Mouse (Mus musculus) midbrain, embryonic 14.5 days (tissue): ENCODE measurements around the gene Prap1. TPM values are rescaled to one million over a fixed set of nuclear protein-coding genes. Genes with fewer than 3 reads are reported as not detected.

ENCODE experiments used
- ATAC-seq: fragments of 200-750 bp; cut with Nextera tagmentation; 2 replicates; pipeline ENCODE4 v1.8.0; 2017; ENCODE audit warnings: moderate number of reproducible peaks, moderate library complexity; ENCODE audit not compliant: low FRiP score, low TSS enrichment
- DNase-seq: peaks from one replicate; pipeline ENCODE4 v3.0.0-alpha.2; 2015
- H3K27ac ChIP-seq: fragments of 300-500 bp; sonication (generic); replicated peaks from 2 replicates; pipeline ENCODE4 v1.5.1; 2014; ENCODE audit warnings: mild to moderate bottlenecking, low read depth, low read length, moderate library complexity
- H3K27me3 ChIP-seq: fragments of 300-500 bp; sonication (generic); 2 replicates; pipeline ENCODE4 v1.6.1; 2014; ENCODE audit warnings: low read length, control low read depth, mixed read lengths; ENCODE audit not compliant: control insufficient read depth, insufficient read depth
- H3K36me3 ChIP-seq: fragments of 300-500 bp; sonication (generic); 2 replicates; pipeline ENCODE4 v1.6.1; 2014; ENCODE audit warnings: low read length, control low read depth; ENCODE audit not compliant: control insufficient read depth, insufficient read depth
- H3K4me1 ChIP-seq: fragments of 300-500 bp; sonication (generic); 2 replicates; pipeline ENCODE4 v1.6.1; 2014; ENCODE audit warnings: mild to moderate bottlenecking, antibody characterized with exemption, low read length, control low read depth; ENCODE audit not compliant: control insufficient read depth, insufficient read depth
- H3K4me2 ChIP-seq: fragments of 300-500 bp; sonication (generic); 2 replicates; pipeline ENCODE4 v1.6.1; 2014; ENCODE audit warnings: mild to moderate bottlenecking, low read length, moderate library complexity
- H3K4me3 ChIP-seq: fragments of 300-500 bp; sonication (generic); replicated peaks from 2 replicates; pipeline ENCODE4 v1.5.1; 2014; ENCODE audit warnings: low read depth, low read length
- H3K9ac ChIP-seq: fragments of 300-500 bp; sonication (generic); replicated peaks from 2 replicates; pipeline ENCODE4 v1.6.1; 2014; ENCODE audit warnings: mild to moderate bottlenecking, low read length, moderate library complexity
- H3K9me3 ChIP-seq: fragments of 300-500 bp; sonication (generic); 2 replicates; pipeline ENCODE4 v1.6.1; 2016; ENCODE audit warnings: low read length, control low read depth, mixed read lengths; ENCODE audit not compliant: control insufficient read depth
- WGBS: fragments of 180-500 bp; shearing (Covaris S2); extraction: QIAGEN DNeasy Blood & Tissue Kit; methylation state at CpG from one replicate; pipeline ENCODE4 v1.1.7; 2014; 5-methylcytosine and 5-hydroxymethylcytosine counted together
- polyA plus RNA-seq: library from polyadenylated mRNA; unstranded; fragments of >200 nt; fragmentation: Nextera tagmentation; extraction: Ambion mirVana; gene quantifications from 2 replicates; pipeline ENCODE4 v1.2.1, GENCODE M21; 2014

Prap1 gene
- not detected in 2 replicates for polyA plus RNA-seq

GRCm38 (mm10) chr7:140092924-140093528 lies at the start of gene Prap1:
Prap1 (plus strand) TSS chr7:140093395.
- Histone ChIP-seq H3K4me3 (no peak within 1 kb of the TSS), H3K27ac (no peak within 1 kb of the TSS), H3K9ac (no peak within 1 kb of the TSS), H3K9me3 (no peaks in the 10 kb centered on the region), H3K27me3 (no peaks in the 10 kb centered on the region), H3K36me3 (no peaks in the 10 kb centered on the region), H3K4me2 (no peak within 1 kb of the TSS), H3K4me1 (no peaks in the 10 kb centered on the region)
- ATAC-seq, result no peak
- DNase-seq, result no peak
- WGBS, result 71% methylated on average over 5 of the region's 5 CpGs

GRCm38 (mm10) chr7:140045546-140045945 lies 47.6 kb upstream of the Prap1 start:
- DNase-seq, result no peak
- 75% methylated on average over 4 of the region's 4 CpGs for WGBS
- Histone ChIP-seq H3K36me3 (peaks cover 5% of the 10 kb centered on the region), H3K27ac (no peak overlapping the region), H3K27me3 (peaks cover 66% of the 10 kb centered on the region), H3K4me2 (no peak overlapping the region), H3K4me3 (no peak overlapping the region), H3K9me3 (no peaks in the 10 kb centered on the region), H3K4me1 (peaks cover 19% of the 10 kb centered on the region; the same call in 1 of the 2 replicates), H3K9ac (no peak overlapping the region)
- ATAC-seq, result no peak

DNA sequence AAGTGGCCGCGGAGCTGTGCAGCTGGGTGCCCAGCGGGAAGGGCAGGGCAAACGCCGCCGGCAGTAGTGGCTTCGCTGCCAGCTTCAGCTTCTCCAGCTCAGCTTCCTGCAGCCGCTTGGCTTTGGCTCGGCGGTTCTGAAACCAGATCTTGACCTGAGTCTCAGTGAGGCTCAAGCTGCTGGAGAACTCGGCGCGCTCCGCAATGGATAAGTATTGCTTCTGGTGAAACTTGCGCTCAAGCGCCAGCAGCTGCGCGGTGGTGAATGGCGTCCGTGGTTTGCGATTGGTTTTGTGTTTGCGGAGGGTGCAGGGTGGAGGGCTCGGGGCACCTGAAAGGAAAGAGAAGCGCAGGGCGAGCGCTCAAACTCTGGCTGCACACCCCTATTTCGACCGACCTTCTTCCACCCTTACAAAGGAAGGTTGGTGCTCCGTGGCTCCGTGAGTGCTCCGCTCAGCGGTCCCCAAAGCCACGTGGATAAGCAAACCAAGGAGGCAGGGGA lies 45.3 kb upstream of the Prap1 start:
- peak overlapping the region; percentile 34 for H3K4me3 ChIP-seq
- peak; percentile 61 for DNase-seq
- no peak overlapping the region; the same call in 1 of the 2 replicates for H3K9ac ChIP-seq
- no peaks in the 10 kb centered on the region for H3K36me3 ChIP-seq
- peaks cover 90% of the 10 kb centered on the region for H3K27me3 ChIP-seq
- no peak for ATAC-seq
- H3K27ac ChIP-seq, result no peak overlapping the region
- no peaks in the 10 kb centered on the region for H3K9me3 ChIP-seq
- H3K4me2 ChIP-seq, result peak overlapping the region; percentile 53
- peaks cover 19% of the 10 kb centered on the region; the same call in 1 of the 2 replicates for H3K4me1 ChIP-seq
- WGBS, result under 1% methylated on average over 33 of the region's 33 CpGs

GRCm38 (mm10) chr7:140048361-140049114 lies 44.7 kb upstream of the Prap1 start, which contains the start of gene Msx3:
Msx3 (minus strand) TSS chr7:140049089.
- H3K27ac ChIP-seq, result no peak within 1 kb of the TSS
- H3K36me3 ChIP-seq, result no peaks in the 10 kb centered on the region
- H3K4me1 ChIP-seq, result peaks cover 19% of the 10 kb centered on the region; the same call in 1 of the 2 replicates
- under 1% methylated on average over 56 of the region's 56 CpGs for WGBS
- peak within 1 kb of the TSS; percentile 53 for H3K4me2 ChIP-seq
- peaks cover 96% of the 10 kb centered on the region for H3K27me3 ChIP-seq
- H3K4me3 ChIP-seq, result peak within 1 kb of the TSS; percentile 34
- no peak; the same call in 1 of the 2 replicates for ATAC-seq
- DNase-seq, result peak; percentile 14
- no peak within 1 kb of the TSS; the same call in 1 of the 2 replicates for H3K9ac ChIP-seq
- no peaks in the 10 kb centered on the region for H3K9me3 ChIP-seq

DNA sequence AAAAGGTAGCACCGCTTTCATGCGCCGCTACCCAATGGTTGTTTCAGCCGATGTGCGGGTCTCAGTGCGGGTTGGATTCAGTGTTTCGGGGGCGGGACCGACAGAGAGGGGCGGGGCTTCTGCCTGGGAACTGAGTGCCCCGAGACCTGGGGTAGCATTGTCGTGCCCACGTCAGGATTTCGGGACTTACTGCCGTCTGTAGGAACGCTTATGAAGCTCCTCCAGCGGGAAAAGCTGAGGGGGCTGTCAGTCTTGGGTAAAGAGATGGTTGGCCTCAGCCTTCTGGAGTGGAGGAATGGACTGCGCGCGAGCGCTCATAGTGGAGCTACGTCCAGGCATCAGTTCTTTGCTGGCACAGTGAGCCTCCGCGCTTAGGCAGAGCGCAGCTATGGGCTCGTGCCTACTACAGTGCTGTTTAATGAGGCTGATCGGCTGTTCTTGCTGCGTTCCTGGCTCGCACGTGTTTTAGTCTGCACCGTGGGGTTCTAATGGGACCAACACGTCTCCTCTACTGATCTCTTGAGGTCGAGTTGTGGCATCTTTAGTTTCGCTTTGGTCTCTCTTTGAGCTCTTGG lies 44.0 kb upstream of the Prap1 start:
- ATAC-seq (no peak; the same call in 1 of the 2 replicates), DNase-seq (peak; percentile 74)
- Histone ChIP-seq H3K9ac (no peak overlapping the region), H3K27ac (no peak overlapping the region), H3K4me3 (peak overlapping the region; percentile 34), H3K4me1 (peaks cover 19% of the 10 kb centered on the region; the same call in 1 of the 2 replicates), H3K36me3 (no peaks in the 10 kb centered on the region), H3K9me3 (no peaks in the 10 kb centered on the region), H3K4me2 (peak overlapping the region; percentile 53), H3K27me3 (peaks cover 100% of the 10 kb centered on the region)
- under 1% methylated on average over 34 of the region's 34 CpGs for WGBS

- ATAC-seq (no peak), DNase-seq (no peak)
- Histone ChIP-seq H3K27ac (no peak overlapping the region), H3K9ac (no peak overlapping the region), H3K9me3 (no peaks in the 10 kb centered on the region), H3K4me1 (peaks cover 27% of the 10 kb centered on the region), H3K27me3 (peaks cover 78% of the 10 kb centered on the region), H3K4me2 (no peak overlapping the region), H3K4me3 (no peak overlapping the region), H3K36me3 (no peaks in the 10 kb centered on the region)
- WGBS, result 81% methylated on average over 4 of the region's 4 CpGs
These were observed 39.1 kb upstream of the Prap1 start for GRCm38 (mm10) chr7:140054124-140054523.

DNA sequence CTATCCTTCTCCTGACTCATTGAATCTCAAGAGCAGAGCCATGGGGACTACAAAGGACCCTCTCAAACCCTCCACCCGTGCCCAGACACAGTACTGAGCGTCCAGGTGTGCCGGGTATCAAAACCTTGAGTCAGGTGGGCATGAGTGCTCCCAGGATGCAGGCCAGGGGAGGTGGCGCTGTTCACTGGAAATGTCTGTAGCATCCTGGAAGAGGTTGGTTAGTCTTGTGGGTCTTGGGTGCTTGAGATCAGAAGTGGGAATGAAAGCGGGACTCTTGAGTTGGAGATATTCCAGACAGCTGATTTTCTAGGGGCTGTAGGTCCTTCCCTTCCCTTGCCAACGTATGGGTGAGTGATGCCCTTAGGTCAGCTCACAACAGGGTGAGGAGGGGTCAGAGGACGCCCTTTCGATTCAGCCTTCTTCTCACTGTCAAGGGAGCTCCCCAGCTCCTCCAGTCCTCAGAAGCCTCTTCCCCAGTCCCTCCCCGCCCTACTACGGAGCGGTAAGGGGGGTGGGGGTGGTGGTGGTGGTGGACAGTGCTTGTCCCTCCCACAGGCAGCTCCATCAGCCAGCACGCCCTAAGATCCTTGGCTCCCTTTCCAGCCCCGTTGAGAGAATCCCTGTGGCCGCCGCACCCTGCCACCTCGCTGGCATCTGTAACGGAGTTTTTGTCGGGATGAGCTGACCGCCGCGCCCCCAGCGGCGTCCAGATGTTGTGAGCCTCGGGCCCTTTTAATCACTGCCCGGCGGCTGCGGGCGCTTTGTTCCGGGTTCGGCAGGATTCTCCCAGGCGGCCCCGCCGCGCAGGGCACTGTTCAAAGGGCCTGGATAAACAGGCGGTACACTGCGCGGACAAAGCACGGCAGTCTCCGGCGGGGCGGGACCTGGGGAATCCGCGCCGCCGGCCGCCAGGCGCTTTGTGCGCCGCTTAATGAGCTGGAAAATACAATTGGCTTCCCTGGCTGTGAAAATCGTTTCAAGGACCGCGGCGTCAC lies 35.5 kb upstream of the Prap1 start:
- peak; percentile 76 for ATAC-seq
- Histone ChIP-seq H3K27me3 (peaks cover 58% of the 10 kb centered on the region), H3K4me2 (peak overlapping the region; percentile 80), H3K4me3 (peak overlapping the region; percentile 43), H3K36me3 (no peaks in the 10 kb centered on the region), H3K27ac (peak overlapping the region; percentile 89), H3K9me3 (no peaks in the 10 kb centered on the region), H3K4me1 (peaks cover 51% of the 10 kb centered on the region), H3K9ac (peak overlapping the region; percentile 82)
- WGBS, result 1% methylated on average over 53 of the region's 53 CpGs
- DNase-seq, result peak; percentile 90

- H3K9me3 ChIP-seq, result no peaks in the 10 kb centered on the region
- ATAC-seq (no peak), DNase-seq (no peak)
- 5% methylated on average over 7 of the region's 7 CpGs for WGBS
- H3K9ac ChIP-seq, result peak overlapping the region; percentile 82
- peak overlapping the region; percentile 80 for H3K4me2 ChIP-seq
- peaks cover 57% of the 10 kb centered on the region for H3K27me3 ChIP-seq
- H3K27ac ChIP-seq, result peak overlapping the region; percentile 89
- no peaks in the 10 kb centered on the region for H3K36me3 ChIP-seq
- H3K4me1 ChIP-seq, result peaks cover 51% of the 10 kb centered on the region
- H3K4me3 ChIP-seq, result peak overlapping the region; percentile 43
These were observed 34.7 kb upstream of the Prap1 start for GRCm38 (mm10) chr7:140058528-140058927.
